Mouse (Mus musculus): ENCODE results near the gene Dock1. TPM values are rescaled to one million over a fixed set of nuclear protein-coding genes. Genes with fewer than 3 reads are reported as not detected.

Gene Dock1
- polyA plus RNA-seq, 1 experiment from 2014 or later: 24.7 TPM

DNA sequence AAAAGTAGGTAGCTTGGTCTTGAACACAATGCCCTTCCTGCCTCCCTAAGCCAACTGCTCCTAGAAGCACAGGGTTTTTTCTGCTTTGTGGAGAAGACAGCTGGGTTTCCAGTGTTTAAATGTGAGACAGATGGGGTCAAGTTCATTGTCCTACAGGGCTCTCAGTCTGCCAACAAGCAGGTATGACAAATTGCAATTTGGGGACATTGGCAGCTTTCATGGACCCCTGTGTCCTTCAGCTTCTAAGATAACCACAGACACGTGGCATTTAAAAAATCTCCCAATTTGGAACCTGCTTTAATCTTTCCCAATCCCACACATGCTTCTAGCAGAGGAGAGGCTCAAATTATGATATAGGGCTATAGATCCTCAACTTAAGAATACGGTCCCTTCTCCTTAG, 224.2 kb downstream of the Dock1 start:
- Histone ChIP-seq H3K9me3 (no peaks in the 10 kb centered on the region), H3K4me1 (no peaks in the 10 kb centered on the region), H3K4me3 (no peak overlapping the region), H3K36me3 (no peaks in the 10 kb centered on the region), H3K27ac (no peak overlapping the region), H3K27me3 (ENCODE audit: insufficient read depth, poor library complexity, severe bottlenecking) (no peaks in the 10 kb centered on the region)
- no peak for DNase-seq (ENCODE audit: low spot score)
- 78% methylated on average over 2 of the region's 2 CpGs for WGBS

- H3K9me3 ChIP-seq: no peaks in the 10 kb centered on the region
- H3K4me3 ChIP-seq: no peak overlapping the region
- H3K27ac ChIP-seq: no peak overlapping the region
- DNase-seq (ENCODE audit: low spot score): no peak
- no peaks in the 10 kb centered on the region for H3K36me3 ChIP-seq
- H3K27me3 ChIP-seq (ENCODE audit: insufficient read depth, poor library complexity, severe bottlenecking): no peaks in the 10 kb centered on the region
- 94% methylated on average over 2 of the region's 2 CpGs for WGBS
- no peaks in the 10 kb centered on the region for H3K4me1 ChIP-seq
Measured at GRCm38 (mm10) chr7:134899462-134899861, 229.0 kb downstream of the Dock1 start.

DNA sequence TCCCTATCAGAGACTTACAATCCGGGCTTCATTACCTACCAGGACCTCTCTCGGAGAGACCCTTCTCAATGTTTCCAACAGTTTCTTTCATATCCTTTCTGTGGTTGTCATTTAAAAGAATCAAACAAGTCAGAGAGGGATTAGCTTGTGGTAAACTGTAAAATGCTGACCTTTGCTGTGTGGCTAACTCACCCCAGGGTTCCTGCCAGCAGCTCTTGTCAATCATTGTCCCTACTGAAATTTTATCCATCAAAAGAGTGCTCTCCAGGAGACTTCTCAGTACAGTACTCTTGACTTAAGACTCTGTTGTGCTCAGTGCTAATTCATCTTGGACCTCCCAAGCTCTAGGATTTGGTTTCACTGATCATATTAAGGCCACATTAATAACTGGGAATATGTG, 231.5 kb downstream of the Dock1 start:
- WGBS: 67% methylated on average over 2 of the region's 2 CpGs
- no peak for DNase-seq (ENCODE audit: low spot score)
- H3K27ac ChIP-seq: no peak overlapping the region
- H3K4me1 ChIP-seq: no peaks in the 10 kb centered on the region
- no peaks in the 10 kb centered on the region for H3K36me3 ChIP-seq
- H3K27me3 ChIP-seq (ENCODE audit: insufficient read depth, poor library complexity, severe bottlenecking): no peaks in the 10 kb centered on the region
- H3K4me3 ChIP-seq: no peak overlapping the region
- H3K9me3 ChIP-seq: no peaks in the 10 kb centered on the region

DNA sequence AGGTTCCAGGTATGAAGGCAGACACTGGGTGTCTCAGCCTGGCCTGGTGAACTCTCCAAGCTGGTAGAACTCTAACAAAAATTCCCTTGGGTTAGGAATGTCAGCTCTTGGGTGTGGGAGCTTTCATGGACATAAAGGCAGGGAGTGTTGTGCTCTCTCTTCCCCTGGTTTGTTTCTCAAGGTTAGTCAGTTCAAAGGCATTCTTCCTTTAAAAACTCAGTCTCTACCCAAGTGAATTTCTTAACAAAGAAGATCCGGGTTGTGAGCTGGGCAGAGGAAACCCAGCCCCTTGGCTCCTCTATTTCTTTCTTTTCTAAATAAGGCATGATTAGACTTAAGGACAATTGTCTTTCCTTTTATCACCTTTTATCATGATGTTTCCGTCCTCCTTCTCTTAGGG, 261.4 kb downstream of the Dock1 start:
- H3K27ac ChIP-seq: no peak overlapping the region
- no peak for DNase-seq (ENCODE audit: low spot score)
- H3K27me3 ChIP-seq (ENCODE audit: insufficient read depth, poor library complexity, severe bottlenecking): peaks cover 20% of the 10 kb centered on the region
- H3K4me3 ChIP-seq: no peak overlapping the region
- peaks cover 7% of the 10 kb centered on the region for H3K4me1 ChIP-seq
- WGBS: 64% methylated on average over 2 of the region's 2 CpGs
- no peaks in the 10 kb centered on the region for H3K36me3 ChIP-seq
- no peaks in the 10 kb centered on the region for H3K9me3 ChIP-seq

- Histone ChIP-seq H3K4me1 (peaks cover 28% of the 10 kb centered on the region), H3K4me3 (peak overlapping the region; percentile 73), H3K9me3 (no peaks in the 10 kb centered on the region), H3K27ac (peak overlapping the region; percentile 22; the same call in 1 of the 2 replicates), H3K36me3 (no peaks in the 10 kb centered on the region), H3K27me3 (ENCODE audit: insufficient read depth, poor library complexity, severe bottlenecking) (peaks cover 47% of the 10 kb centered on the region)
- 2% methylated on average over 35 of the region's 37 CpGs for WGBS
- DNase-seq (ENCODE audit: low spot score): no peak
Measured at GRCm38 (mm10) chr7:134937471-134937926, 267.0 kb downstream of the Dock1 start.

DNA sequence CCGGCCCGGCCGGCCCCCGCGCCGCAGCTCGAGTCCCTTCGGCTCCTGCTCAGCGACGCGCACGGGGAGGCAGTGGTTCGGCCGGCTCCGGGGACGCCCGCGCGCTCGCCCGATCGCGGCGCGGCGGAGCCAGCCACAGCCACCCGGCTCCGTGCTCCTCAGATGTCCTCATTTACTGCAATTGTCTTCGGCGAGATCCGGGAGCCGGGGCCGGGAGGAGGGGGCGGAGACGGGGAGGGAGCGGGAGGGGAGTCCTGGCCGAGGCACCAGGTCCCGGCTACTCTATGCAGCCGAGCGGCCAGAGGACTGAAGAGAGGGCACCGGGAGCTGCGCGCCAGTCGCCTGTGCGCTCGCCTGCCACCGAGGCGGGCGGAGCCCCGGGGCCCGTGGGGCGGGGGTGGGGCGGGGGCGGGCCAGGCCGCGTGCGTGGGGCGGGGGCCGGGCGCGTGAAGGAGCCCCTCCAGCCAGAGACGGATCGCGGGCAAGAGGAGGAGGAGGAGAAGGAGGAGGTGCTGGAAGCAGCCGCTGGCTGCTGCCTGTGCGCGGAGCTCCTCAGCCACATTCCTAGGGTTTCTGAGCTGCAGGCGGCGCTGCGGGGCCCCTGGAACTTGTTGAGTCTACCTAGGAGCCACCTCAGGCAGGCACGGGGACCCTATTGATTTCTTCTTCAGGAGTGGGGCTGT, 267.6 kb downstream of the Dock1 start, which contains the start of gene Fam196a:
TSS of gene Fam196a (minus strand) at position 504 of the 683 bp plus-strand sequence.
- WGBS: 2% methylated on average over 66 of the region's 71 CpGs
- peak; percentile 81 for DNase-seq (ENCODE audit: low spot score)
- H3K27ac ChIP-seq: peak within 1 kb of the TSS; percentile 42; the same call in 1 of the 2 replicates

DNA sequence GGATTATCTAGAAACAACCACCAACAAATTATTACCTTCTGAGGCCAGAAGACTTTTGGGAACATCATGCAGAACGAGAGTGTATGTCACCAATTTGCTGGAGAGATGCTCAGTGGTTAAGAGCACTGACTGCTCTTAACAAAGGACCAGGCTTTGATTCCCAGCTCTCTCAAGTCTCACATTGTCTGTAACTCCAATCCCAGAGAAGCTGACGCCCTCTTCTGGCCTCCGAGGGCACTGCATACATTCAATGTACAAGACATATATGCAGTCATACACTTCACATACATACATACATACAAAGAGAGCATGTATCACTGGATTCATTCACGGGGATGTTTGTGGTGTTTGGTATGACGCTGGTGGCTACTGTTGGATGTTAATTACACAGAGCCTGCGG, 271.4 kb downstream of the Dock1 start:
- no peak overlapping the region for H3K4me3 ChIP-seq
- no peaks in the 10 kb centered on the region for H3K36me3 ChIP-seq
- DNase-seq (ENCODE audit: low spot score): no peak
- peaks cover 27% of the 10 kb centered on the region for H3K27me3 ChIP-seq (ENCODE audit: insufficient read depth, poor library complexity, severe bottlenecking)
- 89% methylated on average over 6 of the region's 6 CpGs for WGBS
- no peak overlapping the region for H3K27ac ChIP-seq
- peaks cover 34% of the 10 kb centered on the region for H3K4me1 ChIP-seq
- H3K9me3 ChIP-seq: no peaks in the 10 kb centered on the region

More for the DNA sequence above, 267.6 kb downstream of the Dock1 start, which contains the start of gene Fam196a:
- H3K9me3 ChIP-seq: no peaks in the 10 kb centered on the region
- no peaks in the 10 kb centered on the region for H3K36me3 ChIP-seq
- peaks cover 28% of the 10 kb centered on the region for H3K4me1 ChIP-seq
- H3K27me3 ChIP-seq (ENCODE audit: insufficient read depth, poor library complexity, severe bottlenecking): peaks cover 47% of the 10 kb centered on the region
- peak within 1 kb of the TSS; percentile 73 for H3K4me3 ChIP-seq

- H3K4me3 ChIP-seq: no peak overlapping the region
- H3K27ac ChIP-seq: no peak overlapping the region
- no peaks in the 10 kb centered on the region for H3K9me3 ChIP-seq
- no peak for DNase-seq (ENCODE audit: low spot score)
- H3K36me3 ChIP-seq: no peaks in the 10 kb centered on the region
- peaks cover 15% of the 10 kb centered on the region; the same call in 1 of the 2 replicates for H3K27me3 ChIP-seq (ENCODE audit: insufficient read depth, poor library complexity, severe bottlenecking)
- 70% methylated on average over 6 of the region's 6 CpGs for WGBS
- peaks cover 23% of the 10 kb centered on the region for H3K4me1 ChIP-seq
Measured at GRCm38 (mm10) chr7:134943063-134943462, 272.6 kb downstream of the Dock1 start.

DNA sequence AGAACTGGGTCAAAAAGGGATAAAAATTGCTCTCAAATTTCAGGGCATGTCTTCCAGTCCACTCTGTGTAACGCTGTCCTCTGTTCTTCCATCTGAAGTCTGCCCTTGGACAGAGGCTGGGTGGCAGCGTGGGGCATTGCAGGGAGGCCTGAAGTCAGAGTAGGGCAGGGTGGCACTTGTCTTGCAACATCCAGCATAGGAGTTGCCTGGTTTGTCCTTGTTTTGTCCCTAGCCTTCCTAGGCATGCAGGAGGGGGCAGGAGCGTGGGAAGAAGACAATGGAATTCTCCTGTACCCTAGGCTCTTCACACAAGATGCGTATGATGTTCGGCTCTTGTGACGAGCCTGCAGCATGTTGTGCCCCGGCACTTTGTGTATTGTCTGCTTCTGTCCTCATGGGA, 273.2 kb downstream of the Dock1 start:
- Histone ChIP-seq H3K36me3 (no peaks in the 10 kb centered on the region), H3K4me1 (peaks cover 16% of the 10 kb centered on the region), H3K4me3 (no peak overlapping the region), H3K27me3 (ENCODE audit: insufficient read depth, poor library complexity, severe bottlenecking) (peaks cover 9% of the 10 kb centered on the region; the same call in 1 of the 2 replicates), H3K9me3 (no peaks in the 10 kb centered on the region), H3K27ac (no peak overlapping the region)
- WGBS: 76% methylated on average over 7 of the region's 7 CpGs
- no peak for DNase-seq (ENCODE audit: low spot score)

DNA sequence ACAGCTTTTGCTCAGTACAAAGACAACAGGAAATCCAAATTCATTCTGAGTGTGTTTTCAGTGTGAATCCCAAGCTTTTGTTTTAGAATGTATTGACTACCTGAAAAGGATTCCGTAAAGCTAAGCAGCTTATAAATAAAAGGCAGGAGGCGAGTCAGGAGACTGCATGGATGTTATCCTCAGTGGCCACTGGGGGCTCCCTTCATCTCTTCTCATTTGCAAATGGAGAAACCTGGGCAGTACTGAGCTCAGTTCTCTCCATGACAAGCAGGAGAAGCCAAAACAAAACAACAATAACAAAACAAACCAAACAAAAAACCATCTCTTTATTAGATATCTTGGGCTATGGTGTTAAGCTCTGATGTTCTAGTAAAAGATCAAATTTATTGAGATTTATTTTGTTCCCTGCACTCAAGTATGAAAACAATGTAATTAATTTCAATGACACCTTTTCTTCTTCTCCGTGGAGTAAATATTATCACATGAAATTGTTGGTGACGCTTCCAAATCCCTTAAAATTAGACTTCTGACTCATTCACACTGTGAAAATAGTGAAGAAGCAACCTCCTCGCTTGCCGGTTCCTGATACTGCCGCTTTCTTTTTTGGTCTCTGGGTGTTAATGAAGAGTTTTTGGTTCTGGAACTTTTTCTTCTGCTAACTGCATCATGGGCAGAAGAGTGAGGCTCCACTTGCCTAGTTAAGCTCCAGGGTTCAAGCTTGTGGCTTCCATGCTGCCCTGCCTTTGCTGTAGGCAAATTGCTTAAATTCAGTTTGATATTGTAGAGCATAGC, 275.7 kb downstream of the Dock1 start:
- DNase-seq (ENCODE audit: low spot score): no peak
- 78% methylated on average over 7 of the region's 7 CpGs for WGBS
- Histone ChIP-seq H3K4me1 (peaks cover 12% of the 10 kb centered on the region), H3K27me3 (ENCODE audit: insufficient read depth, poor library complexity, severe bottlenecking) (no peaks in the 10 kb centered on the region), H3K4me3 (no peak overlapping the region), H3K36me3 (no peaks in the 10 kb centered on the region), H3K9me3 (no peaks in the 10 kb centered on the region), H3K27ac (no peak overlapping the region)

GRCm38 (mm10) chr7:134959086-134959485, 288.6 kb downstream of the Dock1 start:
- Histone ChIP-seq H3K4me3 (no peak overlapping the region), H3K9me3 (no peaks in the 10 kb centered on the region), H3K27me3 (ENCODE audit: insufficient read depth, poor library complexity, severe bottlenecking) (no peaks in the 10 kb centered on the region), H3K27ac (no peak overlapping the region), H3K36me3 (no peaks in the 10 kb centered on the region), H3K4me1 (no peaks in the 10 kb centered on the region)
- no peak for DNase-seq (ENCODE audit: low spot score)
- 86% methylated on average over 6 of the region's 6 CpGs for WGBS

- no peaks in the 10 kb centered on the region for H3K36me3 ChIP-seq
- no peak for DNase-seq (ENCODE audit: low spot score)
- H3K27me3 ChIP-seq (ENCODE audit: insufficient read depth, poor library complexity, severe bottlenecking): no peaks in the 10 kb centered on the region
- no peaks in the 10 kb centered on the region for H3K4me1 ChIP-seq
- H3K4me3 ChIP-seq: no peak overlapping the region
- no peak overlapping the region for H3K27ac ChIP-seq
- H3K9me3 ChIP-seq: no peaks in the 10 kb centered on the region
- WGBS: 55% methylated on average over 4 of the region's 4 CpGs
Measured at GRCm38 (mm10) chr7:134960871-134961270, 290.4 kb downstream of the Dock1 start.

GRCm38 (mm10) chr7:134961608-134962007, 291.2 kb downstream of the Dock1 start:
- H3K9me3 ChIP-seq: no peaks in the 10 kb centered on the region
- H3K4me1 ChIP-seq: no peaks in the 10 kb centered on the region
- no peak overlapping the region for H3K4me3 ChIP-seq
- H3K36me3 ChIP-seq: no peaks in the 10 kb centered on the region
- DNase-seq (ENCODE audit: low spot score): no peak
- WGBS: 93% methylated on average over 2 of the region's 2 CpGs
- H3K27ac ChIP-seq: no peak overlapping the region
- no peaks in the 10 kb centered on the region for H3K27me3 ChIP-seq (ENCODE audit: insufficient read depth, poor library complexity, severe bottlenecking)

Measured in heart, embryonic 10.5 days (tissue).